In the genomic region with DNA sequence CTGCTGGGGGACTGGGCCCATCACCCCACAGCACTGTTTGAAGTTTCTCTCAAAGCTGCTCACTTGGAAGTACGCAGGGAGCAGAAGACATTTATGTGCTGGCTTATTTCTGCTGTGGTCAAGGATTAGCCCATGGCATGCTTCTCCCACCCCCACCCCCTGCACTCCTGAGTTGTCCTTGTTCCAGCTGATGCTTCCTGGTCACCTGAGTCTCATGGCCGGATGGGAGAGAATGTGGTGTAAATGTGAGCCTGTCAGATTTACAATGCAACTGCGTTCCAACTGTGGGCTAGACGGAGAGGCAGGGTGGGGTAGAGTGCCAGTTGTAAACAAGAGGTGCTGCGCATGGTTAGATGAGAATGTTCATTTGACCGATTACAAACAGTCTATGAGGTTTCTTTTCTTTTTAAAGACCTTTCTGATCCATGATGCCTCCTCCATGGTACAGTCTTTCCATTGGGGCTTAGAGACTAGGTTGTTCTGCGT, we compare ENCODE assay signal across 24 mouse cellular contexts.
"Had no signal": no experiment of that assay in that cellular context is flagged by ENCODE, and none has a peak within 500 bp of the region (broad histone marks: within the 10 kb centered on the region; RNA-seq: fewer than 3 reads in every experiment).

No protein-coding gene starts in this region.

- H3K4me1 ChIP-seq: heart, embryonic 13.5 days; heart, embryonic 15.5 days; hindbrain, embryonic 13.5 days; hindbrain, embryonic 15.5 days; limb, embryonic 13.5 days; limb, embryonic 15.5 days; liver, embryonic 12.5 days had no signal

- H3K4me3 ChIP-seq: heart, adult 2 months; heart, embryonic 13.5 days; heart, embryonic 15.5 days; hindbrain, embryonic 13.5 days; hindbrain, embryonic 15.5 days; limb, embryonic 13.5 days; limb, embryonic 15.5 days; liver, embryonic 12.5 days had no signal

- H3K27me3 ChIP-seq: heart, embryonic 13.5 days; heart, embryonic 15.5 days; hindbrain, embryonic 13.5 days; hindbrain, embryonic 15.5 days; limb, embryonic 13.5 days; limb, embryonic 15.5 days; liver, embryonic 12.5 days had no signal

- H3K9ac ChIP-seq: heart, embryonic 13.5 days; heart, embryonic 15.5 days; hindbrain, embryonic 13.5 days; hindbrain, embryonic 15.5 days; limb, embryonic 13.5 days; limb, embryonic 15.5 days; liver, embryonic 12.5 days; liver, embryonic 14.5 days had no signal

- H3K4me2 ChIP-seq: heart, embryonic 11.5 days; heart, embryonic 13.5 days; heart, embryonic 15.5 days; hindbrain, embryonic 13.5 days; hindbrain, embryonic 15.5 days; limb, embryonic 13.5 days; limb, embryonic 15.5 days; liver, embryonic 12.5 days had no signal

- H3K36me3 ChIP-seq: heart, embryonic 13.5 days; heart, embryonic 15.5 days; hindbrain, embryonic 13.5 days; hindbrain, embryonic 15.5 days; limb, embryonic 13.5 days; limb, embryonic 15.5 days; liver, embryonic 12.5 days had no signal

- H3K9me3 ChIP-seq: heart, embryonic 13.5 days; heart, embryonic 15.5 days; hindbrain, embryonic 13.5 days; hindbrain, embryonic 15.5 days; limb, embryonic 15.5 days; liver, embryonic 12.5 days had no signal

- DNase-seq: gastrocnemius, postnatal 14 days; gastrocnemius, postnatal 36 days; heart, adult 2 months; heart, postnatal 14 days; heart, postnatal 36 days; kidney, adult 11 months; kidney, adult 2 months; kidney, adult 9 months; kidney, postnatal 14 days; kidney, postnatal 36 days; layer of hippocampus, adult 9-11 months; layer of hippocampus, postnatal 36 days; left cerebral cortex, postnatal 4 days had no signal

- ATAC-seq: hindbrain, postnatal 0 days; intestine, embryonic 16.5 days; liver, embryonic 12.5 days had no signal

- H3K27ac ChIP-seq: heart, adult 2 months; heart, embryonic 13.5 days; heart, embryonic 15.5 days; hindbrain, embryonic 13.5 days; hindbrain, embryonic 15.5 days; hindbrain, postnatal 0 days; limb, embryonic 13.5 days; limb, embryonic 15.5 days; liver, embryonic 12.5 days; liver, embryonic 14.5 days had no signal
